Mouse (Mus musculus) brain, embryonic 18.5 days (tissue): ENCODE measurements around the gene Kif5a.

Experiments
- DNase-seq: peaks from one replicate; pipeline ENCODE4 v3.0.0-alpha.2; 2012; ENCODE audit warnings: low read depth, low spot score

Gene Kif5a

DNA sequence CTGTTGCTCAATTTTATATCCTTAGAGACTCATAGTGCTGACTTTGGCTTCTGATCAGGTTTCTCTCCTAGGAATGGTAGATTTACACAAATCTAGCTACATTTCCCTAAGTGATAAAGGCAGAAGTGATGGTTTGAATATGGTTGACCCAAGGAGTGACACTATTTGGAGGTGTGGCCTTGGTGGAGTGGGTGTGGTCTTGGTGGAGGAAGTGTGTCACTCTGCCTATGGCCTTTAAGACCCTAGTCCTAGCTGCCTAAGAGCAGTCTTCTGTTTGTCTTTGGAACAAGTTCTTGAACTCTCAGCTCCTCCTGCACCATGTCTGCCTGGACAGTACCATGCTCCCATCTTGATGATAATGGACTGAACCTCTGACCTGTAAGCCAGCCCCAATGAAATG lies 46.0 kb downstream of the Kif5a start:
- no peak for DNase-seq

DNA sequence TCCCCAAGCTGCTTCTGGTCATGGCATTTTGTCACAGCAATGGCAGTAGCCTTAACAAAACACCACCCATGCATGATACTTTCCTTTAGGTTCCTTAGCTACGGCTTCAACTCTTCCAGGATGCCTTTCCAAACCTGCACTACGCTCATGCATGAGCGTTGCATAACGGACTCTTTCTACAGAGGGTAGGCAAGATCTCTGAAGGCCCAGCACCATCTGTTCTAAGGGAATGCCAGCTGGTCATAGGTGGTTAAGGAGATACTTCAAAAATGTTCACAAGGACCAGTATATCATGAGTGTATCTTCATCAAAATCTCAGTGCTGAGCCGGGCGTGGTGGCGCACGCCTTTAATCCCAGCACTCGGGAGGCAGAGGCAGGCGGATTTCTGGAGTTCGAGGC lies 46.7 kb downstream of the Kif5a start:
- no peak for DNase-seq

DNA sequence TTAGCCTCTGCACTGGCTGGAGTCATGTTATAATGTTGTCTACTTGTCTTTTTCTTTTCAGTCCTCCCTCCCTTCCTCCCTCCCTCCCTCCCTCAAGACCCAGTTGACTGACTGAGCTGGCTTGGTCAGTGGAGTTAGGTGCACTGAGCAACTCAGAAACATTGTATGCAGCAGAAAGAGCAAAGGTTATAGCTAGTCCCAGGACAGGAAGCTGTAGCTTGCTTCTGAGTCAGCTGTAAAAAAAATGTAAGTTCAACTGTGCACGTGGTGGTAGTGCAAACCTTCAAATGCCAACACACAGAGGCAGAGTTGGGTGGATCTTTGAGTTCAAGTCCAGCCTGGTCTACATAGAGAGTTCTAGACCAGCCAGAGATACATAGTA lies 48.7 kb downstream of the Kif5a start:
- no peak for DNase-seq

DNA sequence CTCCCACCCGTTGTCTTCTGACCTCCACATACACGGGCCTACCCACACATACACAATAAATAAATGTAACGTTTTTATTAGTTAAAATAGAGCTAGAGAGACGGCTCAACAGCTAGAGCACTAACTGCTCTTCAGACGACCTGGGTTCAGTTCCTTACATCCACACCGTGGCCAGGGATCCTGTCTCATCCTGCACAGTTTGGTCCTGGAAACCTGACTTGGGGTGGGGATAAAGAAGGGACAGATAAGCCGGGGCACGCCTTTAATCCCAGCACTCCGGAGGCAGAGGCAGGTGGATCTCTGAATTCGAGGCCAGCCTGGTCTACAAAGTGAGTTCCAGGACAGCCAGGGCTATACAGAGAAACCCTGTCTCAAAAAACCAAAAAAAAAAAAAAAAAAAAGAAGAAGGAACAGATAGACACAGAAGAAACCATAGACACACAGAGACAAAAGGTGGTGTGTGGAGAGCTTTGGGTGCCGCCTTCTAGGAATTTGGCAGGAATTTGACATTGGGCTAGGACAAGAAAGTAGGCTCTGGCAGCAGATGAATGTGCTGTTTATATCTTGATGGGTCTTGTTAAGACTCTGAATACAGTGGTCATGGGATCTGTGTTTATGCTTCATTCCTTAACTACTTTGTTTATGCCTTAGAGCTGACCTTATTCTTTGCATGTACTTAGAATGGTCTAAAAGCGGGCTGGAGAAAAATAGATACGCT lies 49.3 kb downstream of the Kif5a start:
- no peak for DNase-seq

DNA sequence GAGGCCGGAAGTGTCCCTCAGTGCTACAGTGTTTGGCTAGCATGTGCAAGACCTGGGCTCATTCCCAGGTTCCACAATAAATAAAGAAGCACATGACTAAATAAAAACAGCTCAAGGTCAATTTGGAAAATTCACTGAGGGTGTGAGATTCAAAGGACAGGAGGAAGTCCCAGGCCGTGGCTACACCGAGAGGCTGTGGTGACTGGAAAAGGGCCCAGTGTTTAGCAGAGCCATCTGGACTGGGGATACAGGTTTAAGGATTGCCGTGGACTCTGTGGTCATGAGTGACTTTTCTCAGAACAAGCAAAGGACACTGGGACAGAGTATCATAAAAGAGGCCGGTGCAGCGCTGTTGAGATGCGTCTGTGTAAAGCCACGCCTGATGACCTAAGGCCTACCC lies 49.9 kb downstream of the Kif5a start:
- no peak for DNase-seq

DNA sequence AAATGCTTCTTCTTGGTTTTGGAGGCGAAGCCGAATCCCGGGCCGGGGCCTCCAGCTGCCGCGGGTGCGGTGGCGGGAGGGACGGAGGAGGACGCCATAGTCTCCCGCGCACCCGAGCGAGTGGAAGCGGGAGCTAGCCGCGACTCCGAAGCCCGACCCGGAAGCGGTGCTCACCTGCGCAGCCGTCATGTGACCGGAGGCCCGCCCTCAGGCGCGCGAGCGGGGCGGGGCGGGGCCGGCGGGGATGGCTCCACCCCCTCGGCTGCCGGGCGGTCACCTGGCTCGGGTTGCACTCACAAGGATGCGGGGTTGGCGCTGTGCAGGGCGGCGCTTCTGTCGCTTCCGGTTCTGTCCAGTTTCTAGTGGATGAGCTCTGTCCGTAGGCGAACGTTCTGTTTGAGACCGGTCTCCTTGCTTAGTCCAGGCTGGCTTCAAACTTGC lies 51.7 kb downstream of the Kif5a start, which contains the start of gene Pip4k2c:
TSS of gene Pip4k2c (minus strand) at position 172 of the 441 bp plus-strand sequence.
- DNase-seq, result peak; percentile 50

DNA sequence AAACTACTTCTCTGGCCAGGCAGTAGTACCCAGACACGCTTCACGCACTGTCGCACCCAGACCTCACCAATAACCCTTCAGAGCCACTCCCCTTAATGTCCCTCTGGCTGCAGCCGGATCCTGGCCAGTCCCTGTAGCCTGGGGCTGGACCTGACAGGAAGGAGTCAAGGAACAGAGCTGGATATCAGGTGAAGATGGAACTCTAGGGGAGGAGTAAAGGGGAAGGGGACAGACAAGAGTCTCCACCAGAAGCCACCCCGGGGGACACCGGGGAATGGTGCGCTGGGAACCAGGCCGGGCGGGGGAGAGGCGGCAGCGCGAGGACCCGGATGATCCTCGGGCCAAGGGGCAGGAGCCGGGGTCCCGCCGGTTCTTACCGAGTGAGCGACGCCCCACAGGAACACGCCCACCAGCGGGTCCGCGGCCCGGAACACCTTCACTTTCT lies 52.2 kb downstream of the Kif5a start:
- DNase-seq, result no peak

DNA sequence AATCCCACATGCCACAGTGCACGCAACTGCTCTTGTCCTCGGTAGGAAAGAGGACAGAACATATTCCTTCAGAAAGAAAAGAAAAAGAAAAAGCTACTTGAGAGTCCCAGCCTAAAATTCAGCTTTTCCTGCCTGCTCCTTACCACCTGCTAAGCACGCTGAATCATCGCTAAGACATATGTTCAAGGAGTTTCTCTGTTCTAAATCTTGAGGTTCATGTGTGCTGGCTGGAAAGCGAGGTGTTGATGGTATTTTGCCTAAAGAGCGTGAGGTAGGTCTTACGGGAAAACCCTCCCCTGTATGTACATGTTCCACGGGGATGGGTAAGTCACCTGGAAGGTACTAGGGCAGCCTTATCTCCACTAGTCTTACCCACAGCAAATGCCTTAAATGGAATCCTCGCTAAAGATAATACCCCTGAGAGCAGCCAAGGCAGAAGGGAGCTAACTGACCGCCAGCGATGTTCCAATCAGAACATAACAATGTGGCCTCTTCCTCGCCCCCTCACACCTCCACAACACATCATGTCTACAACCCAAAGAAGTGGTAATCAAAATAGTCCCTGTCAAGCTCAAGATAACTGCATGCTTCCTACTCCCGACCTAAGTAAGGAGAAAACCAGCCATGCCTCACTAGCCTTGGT lies 53.1 kb downstream of the Kif5a start:
- no peak for DNase-seq

DNA sequence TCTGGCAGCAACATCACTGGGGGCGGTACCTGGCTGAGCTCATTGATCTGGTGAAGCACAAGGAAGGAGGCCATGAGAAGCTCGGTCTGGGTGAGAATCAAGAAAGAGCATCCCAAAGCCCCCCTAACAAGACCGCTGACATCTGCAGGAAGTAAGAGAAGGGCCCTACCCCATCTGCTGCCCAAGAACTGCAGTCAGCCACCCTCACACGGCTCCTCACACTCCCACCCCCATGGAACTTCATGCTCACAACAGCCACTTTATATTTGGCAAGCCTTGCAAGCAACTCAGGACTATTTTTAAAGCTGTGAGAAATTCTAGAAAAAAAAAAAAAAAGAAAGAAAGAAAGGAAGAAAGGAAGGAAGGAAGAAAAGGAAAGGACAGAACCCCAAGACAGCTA lies 54.2 kb downstream of the Kif5a start:
- DNase-seq, result no peak

DNA sequence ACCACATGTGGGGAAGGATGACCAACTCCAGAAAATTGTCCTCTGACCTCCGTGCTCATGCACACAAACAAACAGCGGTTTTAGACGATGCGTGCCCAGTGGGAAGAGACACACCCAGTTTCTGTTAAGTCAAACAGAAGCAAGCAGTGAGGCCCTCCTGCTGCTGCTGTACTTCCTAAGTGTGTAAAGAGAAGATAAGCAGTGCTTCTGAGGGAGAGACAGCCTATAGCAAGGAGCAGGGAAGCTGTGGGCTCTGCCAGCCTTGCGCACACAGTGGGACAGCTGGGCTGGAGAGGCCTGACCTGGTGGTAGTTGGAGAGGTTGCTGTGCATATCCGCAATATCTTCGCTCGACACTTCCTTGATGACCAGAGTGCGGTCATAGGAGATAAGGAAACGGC lies 57.8 kb downstream of the Kif5a start:
- DNase-seq, result no peak

DNA sequence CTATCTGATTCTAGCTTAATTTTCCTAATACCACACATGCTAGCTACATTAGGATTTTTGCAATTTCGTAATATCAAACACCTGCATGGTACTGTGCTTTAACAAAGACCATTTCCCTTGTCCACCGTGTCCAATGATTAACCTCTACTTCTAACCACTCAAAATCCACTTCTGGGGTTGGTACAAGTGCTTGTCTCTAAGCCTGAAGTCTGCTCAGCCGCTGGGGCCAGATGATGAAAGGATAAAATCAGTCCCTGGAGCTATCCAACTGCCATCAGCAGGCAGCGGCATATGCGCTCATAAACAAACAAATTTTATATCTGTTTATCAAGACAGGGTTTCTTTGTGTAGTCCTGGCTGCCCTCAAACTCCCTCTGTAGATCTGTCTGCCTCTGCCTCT lies 58.6 kb downstream of the Kif5a start:
- DNase-seq, result no peak

DNA sequence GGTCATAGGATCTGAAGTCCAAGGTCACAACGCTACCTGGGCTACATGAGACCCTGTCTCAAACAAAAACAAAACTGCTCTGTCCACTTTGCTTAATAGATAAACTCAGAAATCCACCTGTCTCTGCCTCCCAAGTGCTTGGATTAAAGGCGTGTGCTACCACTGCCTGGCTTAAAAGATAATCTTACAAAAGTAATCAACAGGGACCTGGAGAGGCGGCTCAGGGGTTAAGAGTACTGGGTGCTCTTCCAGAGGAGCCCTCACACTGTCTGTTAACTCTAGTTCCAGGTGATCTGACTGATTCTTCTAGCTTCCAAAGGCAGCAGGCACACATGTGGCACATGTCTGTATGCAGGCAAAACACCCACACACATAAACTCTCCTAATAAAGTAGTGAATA lies 60.0 kb downstream of the Kif5a start:
- no peak for DNase-seq

DNA sequence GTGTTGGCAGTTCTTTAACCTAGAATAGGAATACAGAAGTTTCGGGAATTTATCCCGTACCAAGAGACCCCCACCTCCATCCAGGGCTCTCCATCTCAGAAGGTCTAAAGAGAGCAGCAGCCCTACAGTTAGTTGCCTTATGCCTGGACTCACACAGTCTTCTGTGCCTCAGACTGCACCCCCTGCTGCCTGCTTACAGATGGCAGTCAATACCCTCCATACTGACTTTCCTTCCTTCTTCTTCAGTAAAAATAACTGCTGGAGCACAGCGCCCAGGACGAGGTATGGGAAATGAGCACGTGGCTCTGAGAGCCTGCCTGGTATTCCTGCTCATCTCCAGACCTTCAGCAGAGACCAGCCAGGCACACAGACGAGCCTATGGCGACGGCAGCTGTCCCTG lies 62.9 kb downstream of the Kif5a start:
- no peak for DNase-seq

DNA sequence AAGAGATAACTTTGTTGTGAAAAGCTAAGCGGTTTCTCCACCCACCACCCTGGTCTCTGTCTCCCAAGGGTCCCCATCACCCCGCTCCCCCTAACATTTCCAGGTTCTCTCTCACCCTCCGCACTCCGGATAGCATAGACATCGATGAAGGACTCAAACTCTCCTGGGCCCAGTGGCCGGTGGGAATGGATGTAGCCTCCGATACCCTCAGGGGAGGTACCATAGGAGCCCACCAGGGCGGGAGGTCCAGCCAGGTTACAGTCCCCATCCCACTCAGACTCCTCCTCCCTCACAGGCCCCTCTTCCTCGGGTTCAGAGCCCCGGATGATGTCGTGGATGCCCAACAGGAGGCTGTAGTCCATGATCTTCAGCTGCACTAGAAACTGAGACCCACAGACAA lies 63.7 kb downstream of the Kif5a start:
- no peak for DNase-seq

DNA sequence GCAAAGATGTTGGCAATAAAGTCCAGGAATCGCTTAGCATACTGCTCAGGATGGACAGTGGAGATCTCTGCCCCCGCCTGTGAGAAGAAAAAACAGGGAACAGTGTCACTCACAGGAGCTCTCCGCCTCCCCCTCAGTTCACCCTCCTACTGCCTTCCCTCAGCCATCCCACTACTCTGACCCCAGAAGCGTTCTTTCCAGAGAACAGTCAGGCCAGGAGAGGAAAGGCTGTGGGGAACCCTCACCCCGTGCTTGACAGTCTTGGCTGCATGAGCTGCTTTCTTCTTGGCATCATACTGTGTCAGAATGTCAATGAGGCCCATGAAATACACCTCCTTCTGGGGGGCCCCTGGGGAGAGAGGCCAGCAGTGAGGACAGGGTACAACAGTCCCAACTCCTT lies 64.1 kb downstream of the Kif5a start:
- DNase-seq, result no peak

DNA sequence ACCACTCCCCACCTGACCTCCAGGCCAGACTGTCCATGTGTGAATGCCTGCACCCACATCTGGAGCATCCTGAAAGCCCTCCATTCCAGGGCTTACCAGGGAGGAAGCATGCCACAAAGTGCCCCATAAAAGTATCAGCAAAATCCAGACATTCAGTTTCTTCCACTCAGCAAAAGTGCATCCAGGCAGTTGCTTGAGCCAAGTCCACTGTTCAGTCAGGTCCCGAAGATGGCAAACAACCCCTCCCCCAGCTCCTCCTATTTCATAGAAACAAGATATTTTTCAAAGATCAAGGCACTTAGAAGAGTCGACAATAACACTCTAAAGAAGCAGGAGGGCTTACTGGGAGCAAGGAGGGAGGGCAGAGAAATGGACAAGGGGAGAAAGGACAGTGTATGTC lies 64.7 kb downstream of the Kif5a start:
- no peak for DNase-seq

DNA sequence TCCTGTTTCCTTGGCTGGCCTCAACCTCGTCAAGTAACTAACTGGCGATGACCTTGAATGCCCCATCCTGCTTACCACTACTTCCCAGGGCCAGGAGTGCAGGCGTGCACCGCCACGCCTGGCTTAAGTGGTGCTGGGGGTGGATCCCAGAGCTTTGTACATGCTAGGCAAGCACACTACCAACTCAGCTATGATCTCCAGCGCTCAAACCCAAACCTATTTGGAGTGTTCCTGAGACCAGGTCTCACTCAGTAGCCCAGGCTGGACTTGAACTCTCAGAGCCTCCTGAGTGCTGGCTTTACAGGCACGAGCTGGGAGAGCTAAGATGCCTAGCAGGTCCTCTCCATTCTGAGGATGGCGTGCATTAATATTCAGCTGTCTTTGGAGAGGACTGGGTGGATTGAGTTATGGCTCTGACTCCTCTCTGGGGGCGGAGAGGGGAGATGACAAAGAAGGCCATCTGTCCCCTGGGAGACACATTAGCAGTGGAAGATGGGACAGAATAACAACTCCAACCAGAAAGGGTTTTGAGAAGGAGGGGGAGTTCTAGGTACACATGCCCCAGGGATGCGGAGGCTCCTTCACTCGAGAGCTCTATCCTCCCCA lies 65.5 kb downstream of the Kif5a start:
- DNase-seq, result no peak

DNA sequence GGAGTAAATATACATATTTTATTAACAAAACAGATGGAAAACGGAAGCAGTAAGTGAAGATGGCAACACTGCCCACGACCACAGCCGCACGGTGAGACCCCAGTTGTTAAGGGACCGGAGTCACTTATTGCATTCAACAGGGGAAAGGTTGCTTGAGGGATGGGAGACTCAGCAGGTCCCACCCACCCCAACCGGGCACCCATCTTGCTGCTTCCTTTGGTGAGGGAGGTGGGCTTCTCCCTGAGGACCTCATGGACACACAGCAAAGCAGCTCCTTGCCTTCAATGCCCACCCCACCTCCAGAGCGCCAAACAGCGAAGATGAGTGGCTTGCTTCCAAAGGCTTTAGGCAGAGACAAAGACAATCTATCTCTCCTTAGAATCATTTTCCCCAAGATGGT lies 66.0 kb downstream of the Kif5a start:
- DNase-seq, result no peak

DNA sequence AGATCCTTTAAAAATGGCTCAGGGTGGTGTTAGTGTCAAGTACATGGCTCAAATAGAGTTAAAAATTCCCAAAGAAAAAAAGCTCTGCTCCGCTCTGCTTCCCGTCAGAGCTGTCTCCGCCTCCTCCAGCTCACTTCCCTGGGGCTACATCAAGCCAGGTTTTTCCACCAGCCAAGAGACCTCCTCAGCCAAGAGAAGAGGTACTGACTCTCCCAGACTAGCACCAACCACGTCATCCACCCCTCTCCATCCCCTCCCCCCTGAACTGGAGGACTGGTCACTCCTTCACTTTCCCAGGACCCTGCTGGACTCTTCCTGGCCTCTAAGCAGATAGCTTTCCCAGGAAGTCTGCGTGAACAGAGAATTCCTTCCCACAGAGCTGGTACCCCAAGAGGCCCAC lies 66.8 kb downstream of the Kif5a start:
- no peak for DNase-seq

DNA sequence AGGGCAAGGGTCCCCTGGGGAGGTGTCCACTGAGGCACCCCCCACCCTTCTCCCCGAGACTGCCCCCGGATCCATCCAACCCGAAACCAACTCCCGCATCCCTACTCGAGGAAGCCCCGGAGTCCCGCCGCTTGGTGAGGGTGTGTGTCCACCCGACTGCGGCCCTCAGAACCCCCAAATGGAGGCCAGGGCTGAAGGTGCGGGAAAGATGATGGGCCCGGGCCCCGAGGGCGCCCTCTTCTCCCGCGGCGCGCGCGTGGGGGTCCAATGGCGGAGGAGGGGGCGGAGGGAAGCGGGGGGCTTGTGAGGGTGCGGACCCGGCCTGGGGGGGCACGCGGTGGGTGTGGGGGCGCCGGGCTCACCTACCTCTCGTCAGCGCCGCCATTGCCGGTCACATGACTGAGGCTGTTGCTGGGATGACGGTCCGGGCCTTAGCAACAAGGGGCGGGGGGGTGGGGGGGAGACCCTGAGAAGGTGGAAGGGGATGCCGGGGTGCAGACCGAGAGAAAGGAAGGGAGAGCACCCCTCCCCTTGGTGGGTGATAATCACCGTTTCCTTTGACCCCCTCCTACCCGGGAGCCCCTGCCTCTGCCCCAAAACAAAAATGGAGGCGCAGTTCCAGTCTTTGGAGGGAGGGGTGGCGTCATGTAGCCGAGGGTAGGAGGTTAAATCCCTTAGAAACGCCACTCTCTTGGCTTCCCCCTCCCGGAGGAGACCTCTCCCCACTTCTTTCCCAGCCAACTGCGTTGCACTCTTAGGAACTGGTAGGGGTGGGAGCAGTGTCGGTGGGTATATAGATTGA lies 67.6 kb downstream of the Kif5a start, which contains the start of gene Dtx3:
TSS of gene Dtx3 (minus strand) at position 401 of the 802 bp plus-strand sequence.
- DNase-seq, result no peak

DNA sequence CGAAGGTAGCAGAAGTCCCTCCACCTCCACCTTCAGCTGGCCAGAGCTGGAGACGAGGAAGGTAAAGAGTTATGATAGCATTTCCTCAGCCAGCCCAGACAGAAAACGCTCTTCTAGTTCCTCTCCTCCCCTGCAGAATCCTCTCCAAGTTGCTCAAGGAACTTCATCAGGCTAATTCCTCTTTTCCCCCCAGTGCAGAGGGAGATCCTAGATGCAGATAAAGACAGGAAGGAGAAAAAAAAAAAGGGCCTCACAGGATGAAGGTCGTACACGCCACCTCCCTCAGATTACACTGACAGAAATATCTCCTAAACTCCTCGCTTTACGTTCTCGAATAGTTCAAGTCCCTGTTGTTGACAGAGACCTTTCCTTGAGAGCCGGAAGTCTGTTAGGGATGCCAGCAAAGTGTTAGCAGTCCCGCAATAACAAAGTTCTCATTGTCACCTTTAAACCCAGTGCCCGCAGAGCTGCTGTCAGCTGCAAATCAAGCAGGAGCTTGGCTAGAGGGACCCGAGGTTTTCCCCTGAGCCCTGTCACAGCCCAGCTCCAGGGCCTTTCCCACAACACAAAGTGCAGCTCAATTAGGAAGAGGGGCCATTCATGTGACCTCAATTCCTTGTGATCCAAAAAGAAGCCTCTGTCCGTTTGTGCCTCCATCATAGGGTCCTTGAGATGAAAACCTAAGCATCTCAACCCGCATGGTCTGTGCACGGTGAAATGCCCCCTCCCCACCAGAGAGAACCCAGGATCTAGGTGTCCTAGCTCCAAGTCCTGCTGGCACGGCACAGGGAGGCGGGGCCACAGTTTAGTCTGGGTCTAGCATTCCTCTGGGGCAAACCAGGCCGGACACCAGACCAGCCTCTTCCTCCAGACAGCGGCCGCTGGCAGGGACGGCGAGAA lies 68.5 kb downstream of the Kif5a start:
- DNase-seq, result no peak
